8 mouse cellular contexts compared by ENCODE assay signal in the genomic region with DNA sequence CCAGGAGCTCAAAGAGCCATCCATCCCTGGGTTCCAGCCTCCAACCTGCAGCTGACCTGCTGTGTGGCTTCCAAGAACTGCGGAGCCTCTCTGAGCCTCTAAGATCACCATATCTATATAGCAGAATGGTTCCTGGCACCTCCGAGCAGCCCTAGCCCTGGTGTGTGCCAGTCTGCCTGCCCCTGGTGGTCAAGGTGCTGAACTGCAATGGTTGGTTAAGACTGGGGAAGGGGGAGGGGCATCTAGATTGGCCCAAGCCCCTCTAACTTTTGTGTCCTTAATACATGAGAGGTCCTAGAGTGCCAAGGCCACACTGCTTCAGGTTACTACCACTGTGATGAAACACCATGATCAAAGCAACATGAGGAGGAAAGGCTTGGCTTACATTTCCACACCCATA. TPM values are rescaled to one million over a fixed set of nuclear protein-coding genes. Genes with fewer than 3 reads are reported as not detected.
DNase-seq lines count a peak whose midpoint lies in the region; ATAC-seq lines count a peak whose summit lies in the region.

No protein-coding gene starts in this region.

- H3K36me3 ChIP-seq in forebrain, embryonic 14.5 days (ENCODE audit: control insufficient read depth, insufficient read depth, low read length) = no peaks in the 10 kb centered on the region
- H3K36me3 ChIP-seq in forebrain, embryonic 15.5 days = no peaks in the 10 kb centered on the region
- peaks cover 30% of the 10 kb centered on the region for H3K36me3 ChIP-seq in liver, embryonic 13.5 days
- peaks cover 18% of the 10 kb centered on the region for H3K36me3 ChIP-seq in forebrain, embryonic 10.5 days (replicated peaks)

- H3K4me3 ChIP-seq in forebrain, embryonic 14.5 days (ENCODE audit: low read depth, low read length) = no peak overlapping the region
- no peak overlapping the region for H3K4me3 ChIP-seq in forebrain, embryonic 15.5 days
- no peak overlapping the region for H3K4me3 ChIP-seq in liver, embryonic 13.5 days (replicated peaks)
- H3K4me3 ChIP-seq in forebrain, embryonic 10.5 days = no peak overlapping the region

- H3K4me2 ChIP-seq in forebrain, embryonic 14.5 days (ENCODE audit: low read length) = no peak overlapping the region
- no peak overlapping the region for H3K4me2 ChIP-seq in forebrain, embryonic 15.5 days (replicated peaks)
- H3K4me2 ChIP-seq in liver, embryonic 13.5 days = peak overlapping the region; percentile 23; the same call in 1 of the 2 replicates

- 63% methylated on average over 2 of the region's 2 CpGs for WGBS in forebrain, embryonic 14.5 days
- whole genome bisulfite sequencing in forebrain, embryonic 15.5 days = 56% methylated on average over 2 of the region's 2 CpGs
- WGBS in liver, embryonic 13.5 days (ENCODE audit: insufficient replicate concordance) = 30% methylated on average over 2 of the region's 2 CpGs
- 69% methylated on average over 2 of the region's 2 CpGs for WGBS in forebrain, embryonic 10.5 days

- H3K27ac ChIP-seq in forebrain, embryonic 14.5 days (ENCODE audit: low read depth, low read length) = no peak overlapping the region
- H3K27ac ChIP-seq in forebrain, embryonic 15.5 days (replicated peaks) = no peak overlapping the region
- H3K27ac ChIP-seq in liver, embryonic 13.5 days = peak overlapping the region; percentile 34; the same call in 1 of the 2 replicates
- no peak overlapping the region for H3K27ac ChIP-seq in forebrain, embryonic 10.5 days

- 0 out of 2 replicates have a peak, but pooled peaks cover 4% of the 10 kb centered on the region for H3K27me3 ChIP-seq in forebrain, embryonic 14.5 days (replicated peaks; ENCODE audit: control insufficient read depth, insufficient read depth, low read length)
- H3K27me3 ChIP-seq in forebrain, embryonic 15.5 days = peaks cover 13% of the 10 kb centered on the region; the same call in 1 of the 2 replicates
- no peaks in the 10 kb centered on the region for H3K27me3 ChIP-seq in liver, embryonic 13.5 days
- H3K27me3 ChIP-seq in forebrain, embryonic 10.5 days (ENCODE audit: poor library complexity, severe bottlenecking) = no peaks in the 10 kb centered on the region

- H3K9ac ChIP-seq in forebrain, embryonic 14.5 days (ENCODE audit: low read length) = no peak overlapping the region
- no peak overlapping the region for H3K9ac ChIP-seq in forebrain, embryonic 15.5 days (replicated peaks)
- H3K9ac ChIP-seq in liver, embryonic 13.5 days = no peak overlapping the region

- DNase-seq in forebrain, embryonic 14.5 days (ENCODE audit: low spot score) = peak; percentile 41
- peak; percentile 45 for DNase-seq in 3T3-L1 (ENCODE audit: low read depth, low spot score)
- DNase-seq in liver, embryonic 13.5 days = no peak
- no peak for DNase-seq in adrenal gland, postnatal 4 days (ENCODE audit: low spot score in 2 of 2)
- DNase-seq in cerebellum, adult 18-20 months = no peak
- no peak for DNase-seq in forebrain, embryonic 10.5 days (ENCODE audit: extremely low spot score, low spot score)

- ATAC-seq in forebrain, embryonic 14.5 days = no peak
- ATAC-seq in forebrain, embryonic 15.5 days (replicated peaks) = no peak
- peak; percentile 61 for ATAC-seq in common myeloid progenitor, adult 5-6 weeks (replicated peaks; ENCODE audit: low read depth, poor library complexity, severe bottlenecking)
- peak; percentile 61 for ATAC-seq in liver, embryonic 13.5 days (ENCODE audit: low read depth)

- no peaks in the 10 kb centered on the region for H3K4me1 ChIP-seq in forebrain, embryonic 14.5 days (ENCODE audit: control insufficient read depth, insufficient read depth, low read length)
- H3K4me1 ChIP-seq in forebrain, embryonic 15.5 days = no peaks in the 10 kb centered on the region
- H3K4me1 ChIP-seq in liver, embryonic 13.5 days (replicated peaks) = peaks cover 15% of the 10 kb centered on the region
- peaks cover 9% of the 10 kb centered on the region for H3K4me1 ChIP-seq in forebrain, embryonic 10.5 days

- H3K9me3 ChIP-seq in forebrain, embryonic 14.5 days (replicated peaks; ENCODE audit: control insufficient read depth, low read length) = no peaks in the 10 kb centered on the region
- H3K9me3 ChIP-seq in forebrain, embryonic 15.5 days = no peaks in the 10 kb centered on the region
- no peaks in the 10 kb centered on the region for H3K9me3 ChIP-seq in liver, embryonic 13.5 days (replicated peaks)
- H3K9me3 ChIP-seq in forebrain, embryonic 10.5 days = no peaks in the 10 kb centered on the region; the same call in 1 of the 2 replicates

RNA-seq across cellular contexts. Expression of gene Micall2, which starts 33.2 kb away (rescaled TPM):
- polyA plus RNA-seq in forebrain, embryonic 14.5 days (2014; fragmentation: Nextera tagmentation; extraction: Ambion mirVana) = 3.4 and 4.8 TPM in 2 replicates
- 4.0 and 4.3 TPM in 2 replicates for polyA plus RNA-seq in forebrain, embryonic 15.5 days (2015; fragmentation: Nextera tagmentation; extraction: Ambion mirVana)
- 6.4 TPM in 2 replicates for total RNA-seq in common myeloid progenitor, adult 5-6 weeks (2017)
- 9.8 and 12.1 TPM in 2 replicates for polyA plus RNA-seq in liver, embryonic 13.5 days (2015; fragmentation: Nextera tagmentation; extraction: Ambion mirVana)
- 10 to 100 TPM; 13.4 to 13.7 TPM for total RNA-seq in adrenal gland, postnatal 4 days (2021)
- 5.9 and 6.9 TPM in 2 replicates for polyA plus RNA-seq in forebrain, embryonic 10.5 days (2016; fragmentation: Nextera tagmentation; extraction: Ambion mirVana)

Comparison
In these comparisons a context has a peak if more than half of its experiments do, and no peak if none do; other contexts are left out.
1. DNase-seq: peak in forebrain, embryonic 14.5 days (single experiment) and 3T3-L1 (single experiment); none in liver, embryonic 13.5 days (single experiment), adrenal gland, postnatal 4 days (0 of 2), cerebellum, adult 18-20 months (0 of 2) and forebrain, embryonic 10.5 days (single experiment).
2. ATAC-seq: peak in common myeloid progenitor, adult 5-6 weeks (single experiment) and liver, embryonic 13.5 days (single experiment); none in forebrain, embryonic 14.5 days (single experiment) and forebrain, embryonic 15.5 days (single experiment).